Mouse (Mus musculus) naive thymus-derived CD4-positive, alpha-beta T cell, adult 5 months (primary cell): ENCODE measurements around the gene Rab28. TPM values are rescaled to one million over a fixed set of nuclear protein-coding genes. Genes with fewer than 3 reads are reported as not detected.

ENCODE experiments used
- polyA plus RNA-seq: library from polyadenylated mRNA; unstranded; fragments of 100-300 nt; shearing (Covaris generic); gene quantifications from one replicate; pipeline ENCODE4 v1.2.1, GENCODE M21; 2017

Gene Rab28
- polyA plus RNA-seq, result 21.4 TPM

GRCm38 (mm10) chr5:41708051-41708630 is at the start of gene Rab28:
TSS of gene Rab28 (minus strand) at chr5:41708157.

Other genes starting within 250 kb of the Rab28 start
- not detected for gene Nkx3-2, start 56.3 kb upstream of the Rab28 start, polyA plus RNA-seq
- 58.8 TPM for gene Bod1l, start 136.2 kb upstream of the Rab28 start, polyA plus RNA-seq